Mouse (Mus musculus) forelimb bud, embryonic 11.5 days (tissue): Measurements from ENCODE around the gene Mast3.

Experiments used
- DNase-seq: peaks from one replicate; pipeline ENCODE4 v3.0.0-alpha.2; 2012; ENCODE audit warnings: low read depth, low spot score

The Mast3 gene

DNA sequence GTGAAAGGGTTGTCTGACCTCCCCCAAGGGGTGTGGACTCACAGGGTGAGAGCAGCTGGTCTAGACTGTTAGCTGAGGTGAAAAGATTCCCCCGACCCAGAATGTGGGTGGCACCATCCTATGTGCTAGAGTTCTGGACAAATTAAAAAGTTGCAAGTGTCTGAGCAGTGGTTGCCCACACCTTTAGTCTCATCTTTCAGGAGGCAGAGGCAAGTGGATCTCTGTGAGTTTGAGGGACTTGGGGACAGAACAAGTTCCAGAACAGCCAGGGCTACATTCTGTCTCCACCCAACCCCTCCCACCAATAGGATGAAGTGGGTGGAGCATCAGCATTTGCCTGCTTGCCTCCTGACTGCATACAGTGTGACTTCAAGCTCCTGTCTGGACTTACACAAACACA, 42.7 kb downstream of the Mast3 start:
- DNase-seq, result no peak

DNA sequence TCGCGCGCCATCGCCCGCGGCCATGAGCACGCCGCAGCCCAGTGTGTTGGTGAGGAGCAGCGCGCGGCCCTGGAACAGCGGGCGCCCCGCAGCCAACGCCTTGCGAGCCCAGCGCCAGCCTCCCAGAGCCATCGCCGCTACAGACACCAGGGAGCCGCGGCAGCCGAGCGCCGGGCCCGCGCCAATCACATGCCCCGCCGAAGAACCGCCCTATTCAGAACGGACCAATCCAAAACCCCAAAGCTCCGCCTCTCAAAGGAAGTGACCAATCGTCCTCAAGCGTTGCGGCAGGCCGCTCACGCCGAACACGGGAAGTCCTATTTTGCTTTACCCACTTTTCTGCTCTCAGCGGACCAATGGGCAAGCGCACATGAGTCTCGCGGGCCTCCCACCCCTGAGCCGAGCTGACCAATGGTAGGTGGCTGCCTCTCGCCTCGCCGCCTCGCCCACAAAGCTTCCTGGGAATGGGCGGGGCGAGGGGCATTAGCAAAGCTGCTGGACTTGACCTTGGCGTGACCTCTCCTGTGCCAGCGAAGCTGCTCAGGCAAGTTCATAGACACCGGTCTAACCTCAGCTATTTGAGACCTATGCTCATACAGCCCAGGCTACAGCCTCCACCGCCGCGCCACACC, 44.0 kb downstream of the Mast3 start, which contains the start of gene Mpv17l2:
TSS of gene Mpv17l2 (minus strand) at position 172 of the 632 bp plus-strand sequence.
- peak; percentile 99 for DNase-seq

DNA sequence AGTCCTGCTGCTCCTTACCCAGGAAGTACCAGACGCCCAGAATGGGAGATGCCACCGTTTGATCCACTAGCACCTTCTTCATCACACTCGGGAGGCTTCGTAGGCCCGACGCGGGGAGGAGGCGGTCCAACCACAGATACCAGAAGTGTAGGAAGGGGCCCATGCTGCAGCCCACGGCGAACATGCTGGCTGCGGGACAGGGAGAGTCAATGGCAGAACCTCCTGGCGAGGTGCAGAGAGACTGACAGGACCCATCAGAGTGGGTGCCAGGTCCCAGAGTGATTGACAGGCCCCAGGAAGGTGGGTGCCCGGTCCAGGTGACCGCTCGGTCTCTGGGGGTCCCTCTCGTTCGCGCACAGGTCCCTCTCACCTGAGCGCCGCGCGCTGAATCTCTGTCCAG, 44.5 kb downstream of the Mast3 start:
- DNase-seq, result no peak

DNA sequence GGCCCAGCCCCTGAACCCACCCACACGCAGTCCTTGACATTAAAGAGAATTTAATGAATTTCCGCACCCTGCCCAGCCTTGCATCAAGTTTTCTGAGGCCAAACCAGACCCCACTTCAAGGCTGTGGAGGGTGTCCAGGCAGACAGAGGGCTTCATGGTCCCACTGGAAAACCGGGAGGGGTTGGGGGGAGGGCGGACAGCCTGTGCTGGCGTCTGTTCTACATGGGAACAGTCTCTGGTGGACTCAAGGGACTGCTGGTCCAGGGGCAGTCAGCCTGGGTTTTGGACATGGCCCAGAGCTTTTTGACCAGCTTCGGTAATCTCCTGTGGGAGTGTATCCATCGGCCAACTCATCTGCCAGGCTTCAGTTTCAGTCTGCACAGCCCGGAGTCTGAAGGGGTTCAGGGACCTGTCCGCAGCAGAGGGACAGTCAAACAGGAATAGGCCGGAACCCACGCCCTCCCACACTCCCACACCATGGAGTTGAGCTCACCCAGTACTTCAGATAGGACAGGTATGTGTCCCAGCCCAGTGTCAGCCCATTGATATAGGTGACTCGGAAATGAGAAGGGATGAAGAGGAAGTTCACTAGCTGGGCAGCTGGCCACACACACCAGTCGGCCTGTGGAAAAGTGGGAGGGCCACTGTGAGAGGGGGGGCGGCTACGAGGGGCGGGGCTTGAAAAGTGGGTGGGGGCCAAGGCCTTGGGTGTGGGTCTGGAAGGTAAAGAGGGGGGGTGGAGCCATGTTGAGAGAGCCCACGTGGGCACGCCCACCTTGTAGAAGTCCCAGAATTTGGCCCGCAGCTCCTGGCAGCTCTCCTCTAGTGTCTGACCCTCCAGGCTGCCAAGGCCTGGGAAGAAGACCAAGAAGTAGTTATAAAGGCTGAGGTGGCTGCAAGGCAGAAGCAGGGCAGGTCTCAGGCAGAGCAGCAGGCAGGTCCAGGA, 46.0 kb downstream of the Mast3 start:
- DNase-seq, result no peak

DNA sequence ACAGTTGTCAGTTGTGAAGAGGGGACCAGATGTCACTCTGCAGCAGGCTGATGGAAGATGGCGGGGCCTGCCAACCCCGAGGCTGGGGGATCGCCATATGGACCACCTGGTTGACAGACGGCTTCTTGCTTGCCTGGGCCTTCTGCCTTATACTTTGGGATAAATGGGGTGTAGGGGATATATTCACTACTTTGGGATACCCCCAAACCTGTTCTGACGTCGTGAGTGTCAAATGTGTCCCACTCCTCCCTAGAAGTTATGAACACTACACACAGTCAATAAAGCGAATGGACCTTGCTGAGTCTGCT, 46.6 kb downstream of the Mast3 start:
- no peak for DNase-seq

DNA sequence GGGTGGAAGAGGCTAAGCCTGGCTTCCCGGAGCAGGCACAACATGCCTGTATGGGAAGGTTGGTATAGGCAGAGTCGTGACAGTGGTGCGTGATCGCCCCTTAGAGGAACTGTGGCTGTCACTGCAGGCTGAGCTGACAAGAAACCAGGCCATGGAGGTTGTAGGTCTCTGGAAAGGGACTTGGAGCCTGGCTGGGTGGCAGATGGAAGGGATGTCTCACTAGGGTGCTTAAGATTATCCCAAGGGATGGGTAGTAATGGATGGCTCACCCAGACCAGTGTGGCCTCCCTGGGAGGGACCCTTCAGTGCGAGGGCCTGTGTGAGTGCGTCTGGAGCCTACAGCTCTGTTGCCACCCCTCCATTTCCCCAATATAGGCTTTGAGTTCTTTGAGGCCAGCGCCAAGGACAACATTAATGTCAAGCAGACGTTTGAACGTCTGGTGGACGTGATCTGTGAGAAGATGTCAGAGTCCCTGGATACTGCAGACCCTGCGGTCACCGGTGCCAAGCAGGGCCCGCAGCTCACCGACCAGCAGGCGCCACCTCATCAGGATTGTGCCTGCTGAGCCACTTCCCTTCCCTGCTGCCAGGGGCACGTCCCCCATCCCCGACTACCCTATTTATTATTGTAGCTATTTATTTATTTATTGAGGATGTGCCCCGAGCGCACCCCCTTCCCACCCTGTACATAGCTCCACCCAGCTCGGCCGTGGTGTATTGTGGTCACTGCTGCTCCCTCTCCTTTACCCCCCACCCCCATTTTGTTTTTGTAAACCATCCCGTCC, 47.1 kb downstream of the Mast3 start:
- no peak for DNase-seq

DNA sequence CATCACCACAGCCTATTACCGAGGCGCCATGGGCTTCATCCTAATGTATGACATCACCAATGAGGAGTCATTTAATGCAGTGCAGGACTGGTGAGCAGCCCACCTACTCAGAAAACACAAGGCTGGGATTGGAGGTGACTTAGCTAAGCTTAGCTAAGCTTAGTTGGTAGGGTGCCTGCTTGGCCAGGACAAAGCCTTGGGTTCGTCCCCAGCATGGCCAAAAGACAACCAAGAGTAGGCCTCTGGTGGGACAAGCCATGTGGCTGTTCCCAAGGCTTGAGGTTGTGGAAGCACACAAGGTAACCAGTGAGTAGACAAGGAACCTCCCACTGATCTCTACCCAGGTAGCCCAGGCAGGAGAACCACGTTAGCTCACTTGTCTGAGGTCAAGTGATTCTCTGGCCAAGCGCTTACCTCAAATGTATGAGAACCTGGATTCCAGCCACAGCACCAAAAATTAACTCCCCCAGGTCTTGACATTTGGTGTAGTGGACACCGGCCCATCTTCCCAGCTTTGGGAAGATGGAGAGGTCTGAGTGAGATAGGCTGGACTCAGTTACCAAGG, 48.3 kb downstream of the Mast3 start:
- no peak for DNase-seq

DNA sequence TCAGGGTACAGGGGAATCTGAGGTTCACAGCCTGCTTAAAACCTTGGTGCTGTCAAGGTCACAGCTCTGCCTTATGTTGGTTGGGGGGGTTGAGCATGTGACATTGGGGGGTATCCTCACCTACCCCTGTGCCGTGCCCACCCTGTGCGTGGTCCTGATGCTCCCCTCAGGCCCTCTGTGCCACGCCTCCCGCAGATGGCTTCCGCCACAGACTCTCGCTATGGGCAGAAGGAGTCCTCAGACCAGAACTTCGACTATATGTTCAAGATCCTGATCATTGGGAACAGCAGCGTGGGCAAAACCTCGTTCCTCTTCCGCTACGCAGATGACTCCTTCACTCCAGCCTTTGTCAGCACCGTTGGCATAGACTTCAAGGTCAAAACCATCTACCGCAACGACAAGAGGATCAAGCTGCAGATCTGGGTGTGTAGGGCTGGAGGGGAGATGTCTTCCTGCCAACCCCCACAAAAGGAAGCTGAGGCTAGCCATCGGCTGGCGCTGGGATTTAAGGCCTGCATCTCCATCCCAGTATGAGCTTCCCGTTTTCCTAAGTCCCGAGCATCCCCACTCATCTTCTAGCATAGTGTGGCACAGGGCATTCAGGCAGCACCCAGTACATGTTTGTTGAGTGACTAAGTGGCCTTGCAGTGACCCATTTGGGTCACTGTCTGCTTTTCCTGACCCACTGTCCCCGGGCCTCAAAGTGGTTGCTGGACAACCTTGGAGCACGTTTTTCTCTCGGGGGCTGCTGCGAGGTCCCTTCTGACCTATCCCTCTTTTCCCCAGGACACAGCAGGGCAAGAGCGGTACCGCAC, 49.0 kb downstream of the Mast3 start:
- no peak for DNase-seq

DNA sequence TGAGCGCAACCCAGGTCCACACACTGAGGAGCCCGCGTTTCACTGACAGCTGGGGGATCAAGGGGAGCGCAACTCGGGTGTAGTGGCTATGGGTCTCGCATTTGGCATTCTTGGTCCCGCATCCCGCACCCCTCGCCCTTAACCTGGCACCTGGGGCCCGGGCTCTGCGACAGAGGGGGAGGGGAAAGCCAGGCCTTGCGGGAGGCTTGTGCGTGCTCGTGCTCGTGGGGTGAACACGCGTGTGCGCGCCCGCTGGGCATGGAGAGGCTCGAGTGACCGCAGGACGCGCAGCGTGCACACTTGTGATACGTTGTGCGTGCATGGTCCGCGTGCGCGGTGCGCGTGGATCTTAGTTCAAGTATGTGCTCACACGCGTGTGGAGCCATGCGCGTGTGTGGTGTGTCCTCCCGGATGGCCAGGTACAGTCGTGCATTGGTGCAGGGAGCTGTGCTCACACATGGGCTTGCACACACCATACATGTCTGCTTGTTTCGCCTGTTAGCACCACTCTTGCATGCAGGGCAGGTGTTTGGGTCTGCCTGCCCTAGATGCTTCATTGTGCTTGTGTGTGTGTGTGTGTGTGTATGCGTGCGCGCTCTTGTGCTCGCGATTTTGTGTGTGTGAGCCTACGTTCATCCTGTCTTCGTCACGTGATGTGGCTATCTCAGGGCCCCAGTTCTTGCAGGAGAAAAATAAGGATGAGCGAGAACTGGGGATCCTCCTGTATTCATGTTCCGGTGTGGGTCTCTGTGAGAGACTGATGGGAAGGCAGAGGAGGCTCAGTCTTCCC, 49.8 kb downstream of the Mast3 start:
- no peak for DNase-seq

DNA sequence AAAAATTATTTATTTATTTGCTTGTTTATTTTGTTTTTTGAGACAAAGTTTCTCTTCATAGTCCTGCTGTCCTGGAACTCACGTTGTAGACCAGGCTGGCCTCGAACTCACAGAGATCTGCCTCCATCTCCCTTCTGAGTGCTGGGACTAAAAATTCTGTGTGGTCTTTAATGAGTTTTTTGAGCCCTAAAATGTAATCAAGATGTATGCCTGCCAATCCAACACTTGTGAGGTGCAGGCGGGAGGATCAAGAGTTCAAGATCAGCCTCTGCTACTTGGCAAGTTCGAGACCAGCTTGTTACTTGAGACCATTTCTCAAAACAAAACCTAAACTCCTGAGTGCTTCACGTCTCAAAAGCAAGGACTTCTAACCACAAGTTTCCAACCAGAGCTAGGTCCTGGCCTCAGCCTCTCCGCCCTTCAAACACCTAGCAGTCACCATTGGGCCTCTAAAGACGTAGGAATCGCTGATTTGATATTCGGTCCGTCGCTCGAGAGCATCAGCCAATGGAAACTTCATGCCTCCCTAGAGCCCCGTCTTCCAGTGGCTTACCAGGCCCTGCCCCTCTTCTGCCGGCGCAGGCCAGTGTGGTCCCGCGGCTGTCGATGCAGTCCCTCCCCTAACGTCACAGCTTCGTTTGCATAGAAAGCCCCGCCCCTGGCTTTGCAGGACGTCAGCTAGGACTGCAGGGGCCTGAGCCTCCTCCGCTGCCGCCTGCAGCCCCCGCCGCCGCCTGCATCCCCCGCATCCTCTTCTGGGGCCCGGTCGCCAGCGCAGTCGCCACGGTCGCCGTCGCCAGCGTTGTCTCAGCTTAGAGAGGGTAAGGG, 50.6 kb downstream of the Mast3 start, which contains the start of gene Rab3a:
TSS of gene Rab3a (plus strand) at position 637 of the 828 bp plus-strand sequence.
- peak; percentile 98 for DNase-seq

DNA sequence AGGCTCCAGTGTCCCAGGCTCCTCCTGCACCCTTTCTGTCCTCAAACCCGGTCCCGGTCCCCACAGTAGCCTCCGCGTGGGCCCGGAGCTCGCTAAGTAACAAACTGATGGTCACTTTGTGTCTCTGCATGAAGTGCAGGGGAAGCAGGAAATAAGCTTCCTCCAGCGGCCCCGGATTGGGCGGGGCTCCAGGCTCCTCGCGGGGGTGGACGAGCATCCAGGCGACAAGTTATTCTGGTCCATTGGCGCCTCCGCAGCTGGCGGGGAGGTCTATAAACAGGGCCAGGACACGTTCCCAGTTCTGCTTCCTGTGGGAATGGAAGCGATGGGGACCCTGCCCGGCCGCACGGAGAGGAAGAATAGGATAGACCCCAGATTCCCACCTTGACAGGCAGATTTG, 51.7 kb downstream of the Mast3 start:
- DNase-seq, result no peak

DNA sequence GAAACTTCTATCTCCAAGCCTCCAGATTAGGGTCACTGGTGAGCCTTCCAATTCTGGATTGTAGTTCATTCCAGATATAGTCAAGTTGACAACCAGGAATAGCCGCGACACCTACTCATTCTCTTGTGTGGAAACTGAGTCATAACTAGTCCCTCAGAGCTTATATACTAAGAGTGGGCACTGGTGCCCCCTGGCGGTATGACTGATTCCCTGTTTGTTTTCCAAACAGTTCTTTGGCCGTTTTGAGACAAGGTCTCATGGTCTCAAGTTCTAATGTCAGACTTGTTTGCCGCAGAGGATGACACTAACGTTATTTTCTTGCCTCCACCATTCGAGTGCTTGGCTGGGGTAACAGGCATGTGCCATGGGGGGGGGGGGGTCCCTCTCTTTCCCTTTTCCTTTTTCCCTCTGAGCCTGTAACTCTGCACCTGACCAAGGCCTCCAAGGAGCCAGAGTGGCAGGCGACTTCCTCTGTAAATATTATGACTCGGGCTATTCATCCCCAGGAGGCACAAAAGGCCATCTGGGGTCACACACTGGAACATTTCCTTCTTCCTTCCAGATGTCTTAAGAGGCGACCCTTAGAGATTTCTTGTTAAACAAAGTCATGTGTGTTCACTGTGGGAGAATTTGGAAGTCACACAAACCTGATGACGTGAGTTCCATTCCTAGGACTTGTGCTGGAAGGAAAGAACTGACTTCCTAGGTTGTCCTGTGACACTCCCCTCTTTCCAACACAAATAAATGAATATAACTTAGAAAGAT, 52.7 kb downstream of the Mast3 start:
- peak; percentile 67 for DNase-seq

DNA sequence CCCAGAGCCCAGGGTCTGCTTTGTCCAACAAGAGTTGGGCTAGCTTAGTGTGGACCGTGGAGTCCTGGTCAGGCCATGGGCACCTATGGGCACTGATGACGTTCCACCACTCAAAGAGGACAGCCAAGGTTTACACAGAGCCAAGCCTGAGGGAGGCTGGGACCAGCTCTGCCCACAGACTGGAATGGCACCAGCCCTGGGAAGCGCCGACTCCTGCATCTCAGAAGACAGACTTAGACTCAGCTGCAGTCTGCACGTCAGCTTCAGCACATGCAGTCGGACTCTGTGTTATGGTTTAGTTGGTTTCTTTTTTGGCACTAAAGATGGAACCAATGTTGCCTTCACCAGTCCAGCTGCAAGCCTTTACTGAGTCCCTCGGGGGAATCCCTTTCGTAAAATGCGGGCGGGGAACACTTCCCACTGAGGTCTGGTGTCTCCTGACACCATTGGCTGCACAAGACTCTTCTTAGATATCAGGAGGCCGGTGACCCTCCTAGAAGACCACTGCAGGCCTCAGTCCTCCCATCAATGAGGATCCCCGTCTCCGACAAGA, 54.6 kb downstream of the Mast3 start:
- no peak for DNase-seq

DNA sequence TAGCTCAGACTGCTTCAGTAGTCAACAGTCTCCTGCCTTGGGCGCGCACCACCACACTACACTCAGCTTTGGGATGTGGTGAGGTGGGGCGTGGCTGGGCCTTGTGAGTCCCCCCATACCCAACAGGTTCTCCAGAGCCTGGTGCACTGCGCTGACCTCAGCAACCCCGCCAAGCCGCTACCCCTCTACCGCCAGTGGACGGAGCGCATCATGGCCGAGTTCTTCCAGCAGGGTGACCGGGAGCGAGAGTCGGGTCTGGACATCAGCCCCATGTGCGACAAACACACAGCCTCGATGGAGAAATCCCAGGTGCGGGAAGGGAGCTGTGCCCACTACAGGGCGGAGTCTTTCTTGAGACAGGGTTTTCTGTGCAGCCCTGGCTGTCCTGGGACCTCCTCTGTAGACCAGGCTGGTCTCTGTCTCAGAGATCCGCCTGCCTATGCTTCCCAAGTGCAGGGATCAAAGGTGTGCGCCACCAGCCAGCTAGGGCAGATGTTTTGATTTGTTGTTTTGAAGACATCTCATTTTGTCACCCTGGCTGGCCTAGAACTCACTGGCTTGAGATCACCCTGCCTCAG, 55.7 kb downstream of the Mast3 start:
- DNase-seq, result no peak

DNA sequence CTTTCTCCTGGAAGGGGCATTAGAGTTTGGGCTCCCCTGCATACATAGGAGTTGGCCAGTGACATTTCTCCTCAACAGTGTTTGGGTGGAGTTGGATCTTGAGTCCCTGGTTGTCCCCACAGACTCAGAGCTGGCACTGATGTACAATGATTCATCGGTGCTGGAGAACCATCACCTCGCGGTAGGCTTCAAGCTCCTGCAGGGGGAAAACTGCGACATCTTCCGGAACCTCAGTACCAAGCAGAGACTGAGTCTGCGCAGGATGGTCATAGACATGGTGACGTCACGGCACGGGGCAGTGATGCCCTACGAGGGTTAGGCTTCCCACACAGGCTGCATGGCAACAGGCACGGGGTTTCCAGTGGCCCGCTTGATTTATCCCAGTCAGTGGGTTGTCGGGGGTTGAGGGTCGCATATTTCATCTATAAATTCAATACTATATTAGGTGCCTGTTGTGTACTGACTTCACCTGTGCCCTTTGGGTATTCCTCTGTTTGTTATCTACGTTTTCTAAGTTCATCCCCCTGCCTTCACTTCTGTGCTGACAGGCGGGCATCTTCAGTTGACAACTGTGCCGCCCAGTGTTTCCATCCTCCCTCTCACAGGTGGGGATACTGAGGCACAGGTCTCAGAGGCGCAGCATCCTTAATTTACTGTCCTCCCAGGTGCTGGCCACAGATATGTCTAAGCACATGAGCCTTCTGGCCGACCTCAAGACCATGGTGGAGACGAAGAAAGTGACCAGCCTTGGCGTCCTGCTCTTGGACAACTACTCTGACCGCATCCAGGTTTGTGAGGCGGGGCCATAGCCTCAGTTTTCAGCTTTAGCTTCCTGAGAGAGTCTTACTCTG, 56.4 kb downstream of the Mast3 start:
- DNase-seq, result no peak

DNA sequence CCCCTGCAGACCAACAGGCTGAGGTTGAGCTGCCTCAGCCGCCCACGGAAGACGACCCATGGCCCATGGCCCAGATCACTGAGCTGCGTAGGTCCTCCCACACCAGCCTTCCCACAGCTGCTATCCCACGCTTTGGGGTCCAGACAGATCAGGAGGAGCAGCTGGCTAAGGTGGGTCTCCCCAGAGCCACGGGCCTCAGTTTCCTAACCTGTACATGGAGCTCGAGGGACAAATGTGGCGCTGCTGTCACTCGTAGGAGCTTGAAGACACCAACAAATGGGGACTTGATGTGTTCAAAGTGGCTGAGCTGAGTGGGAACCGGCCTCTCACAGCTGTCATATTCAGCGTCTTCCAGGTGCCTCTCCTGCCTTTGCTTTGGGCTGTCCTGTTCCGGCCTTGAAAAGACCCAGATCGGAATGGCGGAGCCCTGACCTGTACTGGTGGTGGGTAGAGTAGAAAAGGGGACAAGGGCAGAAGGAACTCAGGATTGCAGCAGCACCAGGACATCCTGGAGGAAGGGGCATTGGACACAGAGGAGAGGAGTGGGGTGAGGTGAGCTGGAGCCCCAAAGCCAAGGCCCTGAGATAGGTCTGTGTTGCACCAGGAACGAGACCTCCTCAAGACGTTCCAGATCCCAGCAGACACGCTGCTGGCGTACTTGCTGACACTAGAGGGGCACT, 57.5 kb downstream of the Mast3 start:
- no peak for DNase-seq
